8 mouse cellular contexts compared by ENCODE assay signal in genomic region chr11:57645847-57646246, GRCm38 (mm10). TPM values are rescaled to one million over a fixed set of nuclear protein-coding genes. Genes with fewer than 3 reads are reported as not detected.
DNase-seq lines count a peak whose midpoint lies in the region; ATAC-seq and TF ChIP-seq lines count a peak whose summit lies in the region.

No protein-coding gene starts in this region.

- H3K27me3 ChIP-seq in hindbrain, embryonic 12.5 days: no peaks in the 10 kb centered on the region
- no peaks in the 10 kb centered on the region; the same call in 1 of the 2 replicates for H3K27me3 ChIP-seq in midbrain, embryonic 14.5 days (ENCODE audit: control insufficient read depth, insufficient read depth, low read length)

- 10% methylated on average over 8 of the region's 8 CpGs for WGBS in bone marrow, adult 2 months
- WGBS in hindbrain, embryonic 12.5 days: 27% methylated on average over 8 of the region's 8 CpGs
- WGBS in midbrain, embryonic 14.5 days: 16% methylated on average over 8 of the region's 8 CpGs

- H3K9ac ChIP-seq in hindbrain, embryonic 12.5 days: peak overlapping the region; percentile 85
- peak overlapping the region; percentile 72 for H3K9ac ChIP-seq in midbrain, embryonic 14.5 days (replicated peaks; ENCODE audit: low read length)

- H3K9me3 ChIP-seq in hindbrain, embryonic 12.5 days (replicated peaks): no peaks in the 10 kb centered on the region
- no peaks in the 10 kb centered on the region for H3K9me3 ChIP-seq in midbrain, embryonic 14.5 days (ENCODE audit: control insufficient read depth, low read length)

- 0 out of 2 replicates have a peak, but pooled peaks have one; percentile 7 for ATAC-seq in hindbrain, embryonic 12.5 days (ENCODE audit: low FRiP score)
- no peak for ATAC-seq in midbrain, embryonic 14.5 days (ENCODE audit: low FRiP score, low TSS enrichment)

- H3K4me3 ChIP-seq in left cerebral cortex, adult 2 months: peak overlapping the region; percentile 59
- H3K4me3 ChIP-seq in bone marrow, adult 2 months (replicated peaks; ENCODE audit: control insufficient read depth, low read depth, low read length): peak overlapping the region; percentile 94
- H3K4me3 ChIP-seq in hindbrain, embryonic 12.5 days: peak overlapping the region; percentile 76
- H3K4me3 ChIP-seq in midbrain, embryonic 14.5 days (replicated peaks; ENCODE audit: low read depth, low read length): peak overlapping the region; percentile 74

- H3K27ac ChIP-seq in left cerebral cortex, adult 2 months: no peak overlapping the region
- no peak overlapping the region for H3K27ac ChIP-seq in bone marrow, adult 2 months (ENCODE audit: control insufficient read depth, insufficient read depth, low read depth, low read length, poor library complexity)
- no peak overlapping the region for H3K27ac ChIP-seq in hindbrain, embryonic 12.5 days
- no peak overlapping the region for H3K27ac ChIP-seq in midbrain, embryonic 14.5 days (replicated peaks; ENCODE audit: low read depth, low read length)

- peak overlapping the region; percentile 95 for H3K4me2 ChIP-seq in hindbrain, embryonic 12.5 days (replicated peaks)
- H3K4me2 ChIP-seq in midbrain, embryonic 14.5 days (ENCODE audit: low read length): peak overlapping the region; percentile 97

- no peak for DNase-seq in left cerebral cortex, adult 2 months (ENCODE audit: extremely low spot score in 1 of 2, low spot score in 2 of 2)
- DNase-seq in left cerebral cortex, postnatal 25 days (ENCODE audit: low spot score in 2 of 2): no peak
- DNase-seq in midbrain, embryonic 14.5 days: no peak
- no peak for DNase-seq in layer of hippocampus, adult 11-12 months (ENCODE audit: low spot score)
- no peak for DNase-seq in layer of hippocampus, adult 8-10 months (ENCODE audit: low spot score in 2 of 2)
- DNase-seq in gastrocnemius, adult 8-10 months (ENCODE audit: low spot score in 2 of 2): no peak

- peaks cover 3% of the 10 kb centered on the region; the same call in 1 of the 2 replicates for H3K4me1 ChIP-seq in bone marrow, adult 2 months (ENCODE audit: control insufficient read depth, insufficient read depth, low read length)
- H3K4me1 ChIP-seq in hindbrain, embryonic 12.5 days: peaks cover 37% of the 10 kb centered on the region
- H3K4me1 ChIP-seq in midbrain, embryonic 14.5 days (ENCODE audit: control insufficient read depth, insufficient read depth, low read length): peaks cover 20% of the 10 kb centered on the region

- no peaks in the 10 kb centered on the region for H3K36me3 ChIP-seq in hindbrain, embryonic 12.5 days
- H3K36me3 ChIP-seq in midbrain, embryonic 14.5 days (ENCODE audit: control insufficient read depth, insufficient read depth, low read length): no peaks in the 10 kb centered on the region

- TF ChIP-seq POLR2A in bone marrow, adult 2 months (IDR thresholded peaks at IDR 0.05; ENCODE audit: borderline replicate concordance, control insufficient read depth, low read depth, low read length): no peak

- intact Hi-C loops in left cerebral cortex, adult 2 months (cut with DNase I): loop anchor here (5.0 to 10.0 kb wide), 2 partner anchors 51 to 129 kb away; no protein-coding TSS in a partner anchor
- intact Hi-C loops in left cerebral cortex, postnatal 25 days (cut with DNase I): no loop called here

- no peak for TF ChIP-seq CTCF in left cerebral cortex, adult 2 months (IDR thresholded peaks at IDR 0.05)
- TF ChIP-seq CTCF in bone marrow, adult 2 months (IDR thresholded peaks at IDR 0.05; ENCODE audit: control insufficient read depth, insufficient read depth, low read length): no peak

RNA-seq across cellular contexts. Expression of gene Galnt10, which starts 0.6 kb away (rescaled TPM):
- total RNA-seq in left cerebral cortex, adult 2 months (2021): 1 to 10 TPM; 5.9 to 7.4 TPM
- total RNA-seq in left cerebral cortex, postnatal 25 days (2021): 1 to 10 TPM; 6.8 to 7.1 TPM
- 16.6 and 18.0 TPM in 2 replicates for polyA plus RNA-seq in bone marrow, adult 2 months (2011; ENCODE audit: insufficient read depth, insufficient read length, low replicate concordance, missing spikeins)
- 31.1 and 31.4 TPM in 2 replicates for polyA plus RNA-seq in hindbrain, embryonic 12.5 days (2016; fragmentation: Nextera tagmentation; extraction: Ambion mirVana)
- polyA plus RNA-seq in midbrain, embryonic 14.5 days (2014; fragmentation: Nextera tagmentation; extraction: Ambion mirVana): 10.1 and 11.6 TPM in 2 replicates
- total RNA-seq in layer of hippocampus, adult 8-10 months (2022): 10 to 100 TPM in 1 of 4 experiments, 1 to 10 TPM in 3; 6.2 to 10.1 (median 7.3) TPM
- 1 to 10 TPM; 2.3 to 3.5 (median 3.2) TPM for total RNA-seq in gastrocnemius, adult 8-10 months (2022)
